Mouse (Mus musculus) embryonic facial prominence, embryonic 15.5 days (tissue): ENCODE measurements around the gene Dupd1. TPM values are rescaled to one million over a fixed set of nuclear protein-coding genes. Genes with fewer than 3 reads are reported as not detected.

Experiments
- ATAC-seq: fragments of 200-750 bp; cut with Nextera tagmentation; 2 replicates; pipeline ENCODE4 v1.8.0; 2017; ENCODE audit warnings: low read depth, moderate TSS enrichment; ENCODE audit not compliant: insufficient number of reproducible peaks, low FRiP score, low TSS enrichment
- H3K27ac ChIP-seq: fragments of 300-500 bp; sonication (generic); replicated peaks from 2 replicates; pipeline ENCODE4 v1.5.1; 2015; ENCODE audit warnings: mild to moderate bottlenecking, inconsistent platforms
- H3K27me3 ChIP-seq: fragments of 300-500 bp; sonication (generic); 2 replicates; pipeline ENCODE4 v1.6.1; 2015; ENCODE audit warnings: inconsistent platforms
- H3K36me3 ChIP-seq: fragments of 300-500 bp; sonication (generic); 2 replicates; pipeline ENCODE4 v1.6.1; 2015; ENCODE audit warnings: mild to moderate bottlenecking, inconsistent platforms
- H3K4me1 ChIP-seq: fragments of 300-500 bp; sonication (generic); 2 replicates; pipeline ENCODE4 v1.6.1; 2015; ENCODE audit warnings: inconsistent platforms
- H3K4me2 ChIP-seq: fragments of 300-500 bp; sonication (generic); replicated peaks from 2 replicates; pipeline ENCODE4 v1.6.1; 2015; ENCODE audit warnings: mild to moderate bottlenecking, inconsistent platforms
- H3K4me3 ChIP-seq: fragments of 300-500 bp; sonication (generic); replicated peaks from 2 replicates; pipeline ENCODE4 v1.5.1; 2015; ENCODE audit warnings: mild to moderate bottlenecking, inconsistent platforms
- H3K9ac ChIP-seq: fragments of 300-500 bp; sonication (generic); 2 replicates; pipeline ENCODE4 v1.6.1; 2015; ENCODE audit warnings: inconsistent platforms
- H3K9me3 ChIP-seq: fragments of 300-500 bp; sonication (generic); replicated peaks from 2 replicates; pipeline ENCODE4 v1.6.1; 2016; ENCODE audit warnings: inconsistent platforms
- WGBS: fragments of 180-500 bp; shearing (Covaris S2); methylation state at CpG from one replicate; pipeline ENCODE4 v1.1.7; 2015; 5-methylcytosine and 5-hydroxymethylcytosine counted together
- polyA plus RNA-seq: library from polyadenylated mRNA; unstranded; fragments of >200 nt; fragmentation: Nextera tagmentation; extraction: Ambion mirVana; gene quantifications from 2 replicates; pipeline ENCODE4 v1.2.1, GENCODE M21; 2015

Dupd1 gene
- polyA plus RNA-seq, 1 experiment from 2014 or later = not detected

- ATAC-seq = no peak
- peak overlapping the region; percentile 63 for H3K27ac ChIP-seq
- no peaks in the 10 kb centered on the region for H3K27me3 ChIP-seq
- no peaks in the 10 kb centered on the region for H3K36me3 ChIP-seq
- no peak overlapping the region for H3K4me3 ChIP-seq
- H3K4me2 ChIP-seq = no peak overlapping the region
- H3K4me1 ChIP-seq = peaks cover 20% of the 10 kb centered on the region
- 0 out of 2 replicates have a peak, but pooled peaks cover 4% of the 10 kb centered on the region for H3K9me3 ChIP-seq
- WGBS = 65% methylated on average over 3 of the region's 3 CpGs
- no peak overlapping the region for H3K9ac ChIP-seq
Observed at GRCm38 (mm10) chr14:21691070-21691469, 23.3 kb downstream of the Dupd1 start.

- Histone ChIP-seq H3K9ac (no peak overlapping the region), H3K4me2 (peak overlapping the region; percentile 59), H3K27ac (no peak overlapping the region; the same call in 1 of the 2 replicates), H3K9me3 (no peaks in the 10 kb centered on the region), H3K4me1 (peaks cover 45% of the 10 kb centered on the region), H3K27me3 (no peaks in the 10 kb centered on the region), H3K4me3 (peak overlapping the region; percentile 33), H3K36me3 (no peaks in the 10 kb centered on the region)
- no peak for ATAC-seq
- 15% methylated on average over 46 of the region's 49 CpGs for WGBS
Observed at GRCm38 (mm10) chr14:21686376-21687279, 27.7 kb downstream of the Dupd1 start.

DNA sequence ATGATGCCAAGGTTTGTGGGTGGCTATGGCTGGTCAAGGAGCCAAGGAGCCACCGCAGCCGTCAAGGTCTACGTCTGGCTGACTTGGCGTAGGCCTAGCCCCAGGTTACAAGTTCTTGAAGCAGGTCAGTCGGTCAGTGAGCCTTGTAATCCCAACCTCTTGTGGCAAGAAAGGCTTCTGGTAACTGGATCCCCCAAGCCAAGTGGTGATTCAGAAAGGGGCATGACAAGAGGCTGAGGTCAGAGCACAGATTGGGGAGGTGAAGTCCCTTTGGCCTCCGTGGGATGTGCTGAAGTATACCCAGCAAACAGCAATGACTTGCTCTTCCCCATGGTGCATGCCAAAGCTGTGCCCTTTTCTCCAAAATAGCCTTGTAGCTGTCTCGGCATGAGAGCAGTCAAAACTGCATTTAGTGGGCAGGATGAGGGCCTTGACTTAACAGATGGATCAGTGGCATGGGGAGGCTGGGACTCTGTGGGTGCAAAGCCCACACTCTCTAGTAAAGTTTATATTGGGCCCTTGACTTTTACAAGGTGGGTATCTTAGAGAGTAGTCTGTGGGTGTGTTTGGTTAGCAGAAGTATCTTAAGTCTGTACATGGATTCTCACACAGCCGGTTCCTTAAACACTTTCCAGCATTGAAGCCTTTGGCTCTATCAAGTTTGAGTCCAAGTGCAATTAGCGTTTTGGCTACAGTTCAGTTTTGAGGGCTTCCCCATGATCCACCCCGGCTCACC, 28.8 kb downstream of the Dupd1 start:
- Histone ChIP-seq H3K27me3 (no peaks in the 10 kb centered on the region), H3K4me1 (peaks cover 39% of the 10 kb centered on the region), H3K9me3 (no peaks in the 10 kb centered on the region), H3K27ac (no peak overlapping the region; the same call in 1 of the 2 replicates), H3K4me2 (no peak overlapping the region; the same call in 1 of the 2 replicates), H3K36me3 (no peaks in the 10 kb centered on the region), H3K4me3 (no peak overlapping the region), H3K9ac (no peak overlapping the region)
- ATAC-seq = no peak
- WGBS = 75% methylated on average over 10 of the region's 10 CpGs

GRCm38 (mm10) chr14:21683834-21684233, 30.5 kb downstream of the Dupd1 start:
- Histone ChIP-seq H3K27me3 (no peaks in the 10 kb centered on the region), H3K4me2 (no peak overlapping the region), H3K9me3 (no peaks in the 10 kb centered on the region), H3K9ac (no peak overlapping the region), H3K36me3 (no peaks in the 10 kb centered on the region), H3K4me1 (peaks cover 52% of the 10 kb centered on the region), H3K27ac (0 out of 2 replicates have a peak overlapping the region, but pooled peaks have one; percentile 34), H3K4me3 (no peak overlapping the region)
- 72% methylated on average over 4 of the region's 4 CpGs for WGBS
- no peak for ATAC-seq

- no peaks in the 10 kb centered on the region for H3K36me3 ChIP-seq
- H3K9ac ChIP-seq = no peak overlapping the region
- peaks cover 56% of the 10 kb centered on the region for H3K4me1 ChIP-seq
- no peaks in the 10 kb centered on the region for H3K9me3 ChIP-seq
- WGBS = 3% methylated on average over 9 of the region's 9 CpGs
- peak overlapping the region; percentile 22; the same call in 1 of the 2 replicates for H3K27ac ChIP-seq
- H3K4me2 ChIP-seq = peak overlapping the region; percentile 35
- H3K4me3 ChIP-seq = 0 out of 2 replicates have a peak overlapping the region, but pooled peaks have one; percentile 13
- no peak for ATAC-seq
- H3K27me3 ChIP-seq = no peaks in the 10 kb centered on the region
Observed at GRCm38 (mm10) chr14:21682681-21683129, 31.7 kb downstream of the Dupd1 start.

- H3K4me2 ChIP-seq = no peak overlapping the region
- H3K9me3 ChIP-seq = no peaks in the 10 kb centered on the region
- H3K4me3 ChIP-seq = no peak overlapping the region
- no peaks in the 10 kb centered on the region for H3K36me3 ChIP-seq
- no peak overlapping the region for H3K9ac ChIP-seq
- H3K27ac ChIP-seq = peak overlapping the region; percentile 83
- peaks cover 58% of the 10 kb centered on the region for H3K4me1 ChIP-seq
- peak; percentile 55 for ATAC-seq
- no peaks in the 10 kb centered on the region for H3K27me3 ChIP-seq
- WGBS = 7% methylated on average over 8 of the region's 8 CpGs
Observed at GRCm38 (mm10) chr14:21679631-21680201, 34.7 kb downstream of the Dupd1 start.

DNA sequence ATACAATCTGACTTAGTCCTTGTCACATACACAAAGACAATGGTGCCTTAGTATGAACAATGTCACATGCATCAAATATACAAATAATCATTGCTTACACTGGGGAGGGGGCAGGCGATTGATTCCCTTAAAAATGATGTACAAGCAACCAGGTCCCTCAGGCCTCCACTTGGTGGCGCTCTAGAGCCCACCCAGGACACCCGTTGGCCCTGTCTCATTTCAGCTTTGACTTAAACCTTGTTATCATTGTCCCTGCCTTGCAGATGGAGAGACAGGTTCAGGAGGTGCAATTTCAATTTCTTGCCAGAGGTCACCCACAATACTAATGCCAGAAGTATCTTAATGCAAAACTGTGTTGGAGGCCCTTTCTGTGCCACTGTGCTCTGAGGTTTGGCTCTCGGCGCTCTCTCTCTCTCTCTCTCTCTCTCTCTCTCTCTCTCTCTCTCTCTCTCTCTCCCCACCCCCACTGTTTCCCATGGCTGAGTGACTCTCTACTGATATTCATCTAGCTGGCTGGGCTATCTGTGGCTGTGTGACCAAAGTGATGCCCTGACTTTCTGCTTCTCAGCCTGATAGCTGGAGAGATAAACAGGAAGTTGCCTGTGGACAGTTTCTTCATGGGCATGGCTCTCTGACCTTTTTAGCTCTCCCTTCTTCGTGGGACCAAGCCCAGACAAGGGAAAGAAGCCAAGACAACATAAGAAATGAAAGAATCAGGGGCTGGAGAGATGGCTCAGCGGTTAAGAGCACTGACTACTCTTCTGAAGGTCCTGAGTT, 35.7 kb downstream of the Dupd1 start:
- ATAC-seq = no peak
- peaks cover 59% of the 10 kb centered on the region for H3K4me1 ChIP-seq

GRCm38 (mm10) chr14:21676223-21676622, 38.2 kb downstream of the Dupd1 start:
- no peaks in the 10 kb centered on the region for H3K36me3 ChIP-seq
- peak overlapping the region; percentile 68 for H3K27ac ChIP-seq
- H3K4me3 ChIP-seq = no peak overlapping the region
- H3K9ac ChIP-seq = no peak overlapping the region
- no peaks in the 10 kb centered on the region for H3K27me3 ChIP-seq
- no peak overlapping the region for H3K4me2 ChIP-seq
- 71% methylated on average over 2 of the region's 2 CpGs for WGBS
- H3K4me1 ChIP-seq = peaks cover 54% of the 10 kb centered on the region
- H3K9me3 ChIP-seq = no peaks in the 10 kb centered on the region
- ATAC-seq = no peak

More for the DNA sequence above, 35.7 kb downstream of the Dupd1 start:
- H3K27me3 ChIP-seq = no peaks in the 10 kb centered on the region
- H3K36me3 ChIP-seq = no peaks in the 10 kb centered on the region
- no peak overlapping the region for H3K4me3 ChIP-seq
- WGBS = 35% methylated on average over 7 of the region's 7 CpGs
- no peak overlapping the region for H3K9ac ChIP-seq
- H3K4me2 ChIP-seq = no peak overlapping the region
- peak overlapping the region; percentile 51; the same call in 1 of the 2 replicates for H3K27ac ChIP-seq
- H3K9me3 ChIP-seq = no peaks in the 10 kb centered on the region

GRCm38 (mm10) chr14:21674471-21674870, 39.9 kb downstream of the Dupd1 start:
- 55% methylated on average over 5 of the region's 5 CpGs for WGBS
- peaks cover 44% of the 10 kb centered on the region for H3K4me1 ChIP-seq
- peaks cover 12% of the 10 kb centered on the region for H3K36me3 ChIP-seq
- H3K27me3 ChIP-seq = no peaks in the 10 kb centered on the region
- ATAC-seq = no peak
- H3K4me2 ChIP-seq = no peak overlapping the region
- peak overlapping the region; percentile 65 for H3K27ac ChIP-seq
- no peaks in the 10 kb centered on the region for H3K9me3 ChIP-seq
- H3K9ac ChIP-seq = no peak overlapping the region
- no peak overlapping the region for H3K4me3 ChIP-seq

DNA sequence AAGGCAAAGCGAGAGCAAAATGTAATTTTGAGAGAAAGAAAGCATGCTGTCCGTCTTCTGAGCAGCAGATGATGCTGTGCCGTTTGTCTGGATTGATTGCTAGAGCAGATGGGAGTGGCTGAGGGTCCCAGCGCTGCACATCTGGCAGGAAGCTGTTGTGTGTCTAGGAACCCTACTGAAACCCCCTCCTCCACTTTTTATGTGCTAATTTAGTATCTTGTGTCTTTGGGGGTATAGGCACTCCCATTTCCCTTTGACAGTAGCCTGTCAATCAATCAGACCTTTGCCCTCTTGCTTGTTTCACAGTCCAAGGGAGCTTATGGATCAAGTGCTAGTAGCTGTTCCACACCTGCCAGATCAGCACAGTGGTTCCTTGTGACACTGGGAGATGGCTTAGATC, 41.3 kb downstream of the Dupd1 start:
- 51% methylated on average over 4 of the region's 4 CpGs for WGBS
- ATAC-seq = no peak
- H3K27ac ChIP-seq = no peak overlapping the region

More for the DNA sequence above, 41.3 kb downstream of the Dupd1 start:
- Histone ChIP-seq H3K4me2 (no peak overlapping the region), H3K27me3 (no peaks in the 10 kb centered on the region), H3K4me3 (no peak overlapping the region), H3K9me3 (no peaks in the 10 kb centered on the region), H3K4me1 (peaks cover 34% of the 10 kb centered on the region), H3K36me3 (peaks cover 26% of the 10 kb centered on the region), H3K9ac (no peak overlapping the region)
